Mouse (Mus musculus) lung, postnatal 0 days (tissue): ENCODE data around the gene Asap2.
A peak's percentile ranks its signal among the peaks of the same experiment; 100 is the strongest.

ENCODE experiments used
- CTCF ChIP-seq: IDR thresholded peaks from 2 replicates; pipeline ENCODE4 v1.5.1; 2016; ENCODE audit warnings: antibody characterized with exemption, mild to moderate bottlenecking
- EP300 ChIP-seq: IDR thresholded peaks from 2 replicates; pipeline ENCODE4 v1.6.1; 2016; ENCODE audit warnings: antibody characterized with exemption, mild to moderate bottlenecking, control low read depth

DNA sequence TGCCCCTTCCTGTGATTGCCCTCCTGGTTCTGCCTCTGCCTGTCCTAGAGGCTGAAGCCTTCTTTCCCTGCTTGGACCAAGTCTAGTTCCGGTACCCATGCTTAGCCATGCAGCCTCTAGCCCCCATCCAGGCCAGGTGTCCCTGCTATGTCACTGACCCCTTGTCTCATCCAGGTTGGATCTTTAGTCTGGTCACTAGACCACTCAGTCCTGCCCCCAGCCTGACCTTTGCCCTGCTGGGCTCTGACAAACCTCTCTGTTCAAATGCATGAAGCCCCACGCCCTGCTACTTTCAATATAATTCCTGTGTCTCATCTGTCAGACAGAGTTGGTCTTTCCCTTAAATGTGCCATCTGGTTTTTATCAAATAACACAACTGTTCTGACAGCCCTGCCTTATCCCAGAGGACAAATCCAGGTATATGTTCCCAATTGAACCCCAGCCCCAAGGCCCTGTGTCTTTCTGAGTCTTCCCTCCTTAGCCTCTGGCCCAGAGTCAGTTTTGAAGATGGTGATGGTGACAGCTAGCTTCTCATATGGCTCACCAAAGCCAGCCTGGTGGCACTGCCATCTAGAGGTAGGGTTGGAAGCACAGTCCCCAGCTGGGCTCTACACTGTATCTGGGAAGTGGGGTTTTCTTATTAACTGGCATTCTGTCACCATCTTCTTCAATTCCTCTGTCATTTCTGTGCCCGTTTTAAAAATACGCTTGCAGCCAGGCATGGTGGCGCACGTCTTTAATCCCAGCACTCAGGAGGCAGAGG, 270.4 kb downstream of the Asap2 start:
- TF ChIP-seq CTCF (peak; percentile 58), EP300 (no peak)
